Mouse (Mus musculus): ENCODE results near the gene Bfsp2. TPM values are rescaled to one million over a fixed set of nuclear protein-coding genes. Genes with fewer than 3 reads are reported as not detected.

Gene Bfsp2
- total RNA-seq, 2 experiments from 2014 or later = 0.35 to 0.71 TPM

DNA sequence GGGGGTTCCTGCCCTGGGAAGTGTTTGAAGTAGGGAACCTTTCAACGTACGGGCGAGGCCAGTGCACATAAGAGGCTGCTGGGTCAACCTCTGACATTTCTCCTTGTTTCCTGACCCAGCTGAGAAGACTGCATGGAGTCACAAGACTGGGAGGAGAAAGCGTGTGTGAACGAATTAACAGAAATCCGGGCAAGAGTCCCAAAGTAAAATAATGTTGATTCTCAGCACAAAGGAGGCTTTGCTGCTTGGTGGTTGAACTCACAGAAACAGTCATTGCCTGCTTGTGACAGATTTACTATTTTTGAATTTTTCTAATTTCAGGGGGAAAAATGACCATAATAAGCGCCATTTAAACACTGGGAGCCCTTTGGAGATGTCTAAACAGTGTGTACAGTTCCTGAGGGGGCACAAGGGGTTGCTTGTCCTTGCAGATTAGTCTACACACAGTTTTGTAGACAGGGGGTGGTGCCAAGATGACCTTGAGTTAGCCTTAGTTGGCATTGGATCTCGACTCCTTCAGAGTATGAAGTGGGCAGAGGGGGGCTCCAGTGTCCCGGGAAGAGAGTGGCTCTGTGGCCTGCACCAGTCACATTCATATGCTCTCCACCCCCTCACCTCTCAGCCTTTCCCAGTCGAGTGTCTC is 93.1 kb downstream of the Bfsp2 start:
- intact Hi-C loops (cut with DNase I) = no loop called here
- no peak for DNase-seq

DNA sequence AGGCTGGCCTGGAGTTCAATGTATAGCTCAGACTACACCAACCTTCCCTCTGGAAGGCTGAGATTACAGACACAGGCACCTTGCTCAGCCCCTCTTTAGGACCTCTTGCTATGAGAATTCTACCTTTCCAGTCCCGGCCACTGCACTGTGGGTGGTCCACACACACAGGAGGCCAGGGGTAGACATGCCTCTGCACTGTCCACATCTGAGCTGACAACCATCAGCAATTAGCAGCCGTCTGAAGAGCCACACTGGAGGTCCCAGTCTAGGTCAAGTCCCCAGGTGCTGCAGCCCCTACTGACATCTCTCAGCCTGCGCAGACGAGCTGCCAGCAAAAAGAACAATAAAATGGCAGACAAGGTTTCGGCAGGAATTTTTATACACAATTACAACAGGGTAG is 93.6 kb downstream of the Bfsp2 start:
- intact Hi-C loops (cut with DNase I) = no loop called here
- no peak for DNase-seq

DNA sequence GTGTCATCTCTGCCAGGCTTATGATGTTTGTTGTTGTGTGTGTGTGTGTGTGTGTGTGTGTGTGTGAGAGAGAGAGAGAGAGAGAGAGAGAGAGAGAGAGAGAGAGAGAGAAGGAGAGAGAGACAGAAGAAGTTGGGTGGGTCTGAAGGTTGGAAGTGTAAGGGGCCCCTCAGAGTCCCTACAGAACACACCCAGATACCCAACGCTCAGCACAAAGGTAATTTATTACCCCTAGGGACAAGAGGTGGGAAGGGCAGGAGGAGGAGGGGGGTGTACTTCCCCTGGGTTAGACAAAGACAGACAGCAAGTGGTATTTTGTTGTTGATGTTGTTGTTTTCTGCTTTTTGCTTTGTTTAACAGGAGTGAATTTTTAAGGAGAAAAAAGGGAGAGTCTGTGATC is 94.6 kb downstream of the Bfsp2 start:
- no peak for DNase-seq

DNA sequence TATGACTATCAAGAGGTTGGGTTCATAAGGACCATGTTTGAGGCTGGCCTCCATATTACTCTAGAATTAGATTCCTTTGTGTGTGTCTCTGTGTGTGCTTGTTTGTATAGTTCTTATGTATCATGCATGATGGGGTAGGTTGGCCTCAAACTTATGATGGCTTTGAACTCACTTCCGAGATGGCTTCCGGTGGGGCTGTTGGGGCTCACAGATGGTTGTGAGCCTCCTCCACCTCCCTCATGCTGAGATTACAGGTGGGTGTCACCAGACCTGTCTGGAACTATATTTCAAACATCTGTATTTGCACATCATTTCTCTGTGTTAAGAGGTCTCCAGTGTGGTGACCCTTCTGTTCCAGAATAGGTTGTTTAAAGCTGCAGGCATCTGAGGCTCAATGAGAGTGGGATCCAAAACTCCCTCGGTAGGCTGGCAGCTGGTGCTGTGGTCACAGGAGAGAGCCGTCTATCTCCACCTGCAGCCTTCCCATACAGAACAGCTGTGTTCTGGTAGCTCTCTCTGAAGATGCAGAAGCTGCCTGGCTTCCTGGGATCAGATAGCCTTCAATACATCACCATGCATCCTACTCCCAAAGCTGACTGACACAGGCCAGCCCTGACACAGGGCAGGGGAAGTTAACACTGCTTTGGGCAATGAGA is 96.0 kb downstream of the Bfsp2 start:
- DNase-seq = no peak
- intact Hi-C loops (cut with DNase I) = no loop called here

More for the DNA sequence above, 94.6 kb downstream of the Bfsp2 start:
- intact Hi-C loops (cut with DNase I) = no loop called here

DNA sequence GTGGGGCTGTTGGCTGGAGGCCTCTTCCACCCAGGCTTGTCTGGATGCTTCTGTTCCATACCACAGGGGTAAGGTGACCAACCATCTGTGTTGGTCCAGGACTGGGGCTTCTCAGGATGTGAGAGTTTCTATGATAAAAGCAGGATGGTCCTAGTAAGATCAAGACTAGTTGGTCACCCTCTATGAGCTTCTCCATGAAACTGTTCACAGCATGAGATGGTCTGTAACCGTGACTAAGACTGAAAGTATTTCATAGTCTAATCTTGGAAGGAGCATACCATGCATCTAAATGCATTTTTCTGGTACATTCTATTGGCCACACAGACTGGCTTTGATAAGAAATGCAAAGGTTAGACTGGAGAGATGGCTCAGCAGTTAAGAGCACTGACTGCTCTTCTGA is 96.6 kb downstream of the Bfsp2 start:
- intact Hi-C loops (cut with DNase I) = no loop called here
- DNase-seq = no peak

DNA sequence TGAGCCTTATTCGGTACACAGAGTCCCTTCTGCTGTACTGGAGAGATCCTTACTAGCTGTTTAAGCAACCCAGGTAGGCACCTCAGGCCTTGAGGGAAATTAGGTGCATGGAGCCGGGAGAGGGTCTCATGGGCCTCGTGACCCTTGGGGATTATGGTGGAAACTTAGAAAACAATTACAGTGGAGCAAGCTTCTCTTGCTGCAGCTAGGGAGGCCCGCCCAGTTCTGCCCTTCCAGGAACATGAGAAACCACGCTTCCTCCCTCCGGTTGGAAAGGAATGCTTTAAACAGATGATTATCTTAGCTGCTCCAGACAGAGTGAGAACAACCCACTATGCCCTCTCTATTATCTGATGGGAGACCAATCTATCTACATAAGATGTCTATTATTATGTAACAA is 97.2 kb downstream of the Bfsp2 start:
- intact Hi-C loops (cut with DNase I) = no loop called here
- no peak for DNase-seq

DNA sequence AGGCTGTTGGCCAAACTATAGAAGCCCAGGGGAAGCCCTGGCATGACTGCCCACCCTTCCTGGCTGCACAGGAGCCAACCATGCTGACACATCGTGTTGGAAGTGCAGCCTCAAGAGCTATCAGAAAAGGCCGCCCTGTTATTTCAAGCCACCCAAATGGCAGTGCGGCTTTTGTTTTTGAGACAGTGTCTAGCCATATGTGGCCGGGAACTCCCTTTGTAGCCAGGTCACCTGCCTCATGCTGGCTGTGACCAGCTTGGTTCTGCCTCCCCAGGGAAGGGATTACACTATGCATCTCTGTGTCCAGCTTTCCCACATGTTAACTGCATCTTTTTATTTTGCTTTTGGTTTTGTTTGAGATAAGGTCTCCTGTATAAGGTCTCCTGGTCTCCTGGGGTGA is 99.7 kb downstream of the Bfsp2 start:
- intact Hi-C loops (cut with DNase I) = no loop called here
- no peak for DNase-seq

DNA sequence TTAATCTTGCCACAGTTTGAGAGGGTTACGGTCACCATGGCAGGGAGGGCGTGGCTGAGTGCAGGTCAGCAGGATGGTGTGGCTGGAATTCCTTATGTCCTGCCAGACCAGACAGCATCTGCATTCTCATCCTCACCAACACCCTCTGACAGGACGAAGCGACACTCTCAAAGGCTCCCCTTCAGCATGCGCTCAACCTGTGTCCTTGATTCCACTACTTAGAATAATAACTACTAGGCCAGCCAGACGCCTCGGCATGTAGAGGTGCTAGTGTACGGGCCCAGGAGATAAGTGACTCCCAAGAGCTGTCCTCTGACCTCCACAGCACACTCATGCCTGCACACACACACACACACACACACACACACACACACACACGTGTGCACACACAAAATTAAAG is 101.0 kb downstream of the Bfsp2 start:
- DNase-seq = no peak
- intact Hi-C loops (cut with DNase I) = no loop called here

DNA sequence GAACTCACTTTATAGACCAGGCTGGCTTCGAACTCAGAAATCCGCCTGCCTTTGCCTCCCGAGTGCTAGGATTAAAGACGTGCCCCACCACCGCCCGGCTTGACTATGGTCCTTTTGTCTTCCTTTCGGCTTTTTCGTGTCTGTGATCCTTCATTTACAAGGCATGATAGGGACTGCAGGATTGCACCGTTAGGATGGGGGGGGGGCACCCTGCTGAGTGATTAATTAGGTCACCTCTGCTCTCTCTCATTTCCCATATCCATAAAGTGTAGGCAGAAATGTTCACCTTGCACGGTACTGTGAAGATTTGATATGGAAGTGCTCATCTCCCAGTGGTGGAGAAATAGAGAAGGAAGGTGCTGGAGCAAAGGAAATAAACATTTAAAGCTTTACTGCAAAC is 101.5 kb downstream of the Bfsp2 start:
- intact Hi-C loops (cut with DNase I) = no loop called here
- DNase-seq = no peak

DNA sequence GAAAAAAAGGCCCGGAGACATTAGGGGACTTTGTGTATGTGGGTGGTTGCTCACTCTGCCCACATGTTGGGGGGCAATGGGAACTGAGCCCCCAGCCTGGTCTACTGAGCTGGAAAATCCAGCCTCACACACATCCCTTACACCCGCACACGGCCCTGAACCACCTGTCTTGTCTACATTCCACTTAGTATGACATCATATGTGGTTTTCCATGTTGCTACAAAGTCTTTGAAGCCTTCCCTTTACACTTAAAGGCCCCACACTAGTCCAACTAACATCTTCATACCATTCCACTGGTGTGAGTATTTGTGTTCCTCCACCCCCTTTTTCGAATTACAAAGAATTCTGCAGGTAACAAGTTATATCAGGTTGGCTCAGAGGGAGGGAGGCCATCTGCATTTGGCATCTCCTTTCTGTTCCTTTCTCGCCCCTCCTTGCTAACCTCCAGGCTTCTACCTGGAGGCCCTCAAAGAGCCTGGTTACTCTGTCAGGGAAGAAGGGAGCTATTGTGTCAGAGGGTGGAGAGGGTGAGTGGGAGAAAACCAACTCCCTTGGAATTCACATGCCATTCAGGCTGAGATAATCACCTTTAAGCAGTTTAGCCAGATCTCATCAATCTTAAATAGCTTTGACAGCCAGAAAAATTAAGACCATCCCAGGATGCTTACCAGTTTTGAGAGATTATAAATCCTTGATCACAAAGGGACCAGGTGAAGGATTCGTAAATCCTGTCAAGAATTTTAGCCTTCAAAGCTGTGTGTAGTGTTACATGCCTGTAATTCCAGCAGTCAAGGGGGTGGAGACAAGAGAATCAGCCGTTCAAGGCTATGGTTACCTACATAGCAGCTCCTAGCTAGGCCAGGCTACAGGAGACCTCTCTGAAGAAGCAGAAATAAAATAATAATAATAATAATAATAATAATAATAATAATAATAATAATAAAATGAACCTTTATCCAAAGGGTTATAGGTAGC is 103.6 kb downstream of the Bfsp2 start:
- no peak for DNase-seq
- intact Hi-C loops (cut with DNase I) = no loop called here

Other genes starting within 250 kb of the Bfsp2 start
- 10 to 100 TPM in 1 of 2 experiments, 1 to 10 TPM in 1; 7.9 to 10.8 TPM for gene Trf, start 250.0 kb downstream of the Bfsp2 start, total RNA-seq (2021)
- not detected for gene 1300017J02Rik, start 175.3 kb downstream of the Bfsp2 start, total RNA-seq (2021)
- gene Topbp1, start 175.2 kb downstream of the Bfsp2 start, total RNA-seq (2021) = 1 to 10 TPM; 6.1 to 7.7 TPM
- 100 to 1,000 TPM; 162 to 200 TPM for gene Cdv3, start 114.6 kb downstream of the Bfsp2 start, total RNA-seq (2021)